Mouse (Mus musculus) kidney, adult 2 months (tissue): Measurements from ENCODE around the gene Slpi.

Experiments
- CTCF ChIP-seq: fragments of 200-500 bp; conservative IDR thresholded peaks from 2 replicates; pipeline ENCODE4 v1.5.1; 2011; ENCODE audit warnings: low read depth, mild to moderate bottlenecking, control low read depth, low read length, moderate library complexity, mixed read lengths; ENCODE audit not compliant: insufficient read depth, insufficient read length
- POLR2A ChIP-seq: fragments of 200-500 bp; IDR thresholded peaks from one replicate; pipeline ENCODE4 v1.6.1; 2011; ENCODE audit warnings: low read depth, low read length, control low read depth

DNA sequence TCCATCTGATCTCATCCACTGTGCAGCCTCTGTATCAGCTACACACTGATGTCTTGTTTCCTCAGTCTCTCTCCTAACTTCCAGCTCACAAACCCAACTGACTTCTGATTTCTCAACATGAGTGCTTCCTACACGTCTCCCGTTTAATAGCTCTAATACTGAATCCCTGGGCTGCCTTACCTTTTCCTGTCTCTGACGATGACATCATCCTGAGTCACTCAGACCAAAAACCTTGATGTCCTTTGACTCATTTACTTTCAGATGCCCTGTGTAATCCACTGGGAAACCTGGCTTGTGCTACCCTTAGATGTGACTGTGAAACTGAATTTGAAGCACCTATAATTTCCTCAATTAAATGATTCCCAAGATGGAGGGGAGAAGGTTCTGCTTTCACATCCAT is 5.9 kb downstream of the Slpi start:
- no peak for TF ChIP-seq CTCF
- no peak for TF ChIP-seq POLR2A
